Mouse (Mus musculus) thymus, postnatal 10 days (tissue): ENCODE results near the gene Cacna2d3.

Experiments used
- DNase-seq, 2 experiments: peaks; one replicate each; pipeline ENCODE4 v3.0.0; 2021; ENCODE audit warnings: low spot score in 2 of 2

Cacna2d3 gene

DNA sequence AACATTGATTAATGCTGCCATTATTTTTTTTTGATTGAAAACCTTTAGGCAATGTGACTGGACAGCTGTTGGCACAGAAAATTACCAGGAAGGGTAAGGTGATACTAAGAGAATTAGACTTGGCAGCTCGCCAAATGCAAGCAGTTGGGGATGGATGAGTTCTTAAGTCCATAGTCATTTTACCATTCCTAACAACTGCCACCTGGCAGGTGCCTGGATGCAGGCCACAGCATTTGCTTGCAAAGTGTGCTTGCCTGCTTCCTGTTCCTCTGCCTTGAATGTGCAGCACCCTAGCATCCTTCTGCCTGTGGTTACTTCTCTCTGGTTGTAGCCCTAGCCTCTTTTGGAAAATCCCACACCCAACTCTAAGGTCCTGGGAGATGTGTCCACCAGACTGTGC lies 236.2 kb downstream of the Cacna2d3 start:
- DNase-seq = no peak

DNA sequence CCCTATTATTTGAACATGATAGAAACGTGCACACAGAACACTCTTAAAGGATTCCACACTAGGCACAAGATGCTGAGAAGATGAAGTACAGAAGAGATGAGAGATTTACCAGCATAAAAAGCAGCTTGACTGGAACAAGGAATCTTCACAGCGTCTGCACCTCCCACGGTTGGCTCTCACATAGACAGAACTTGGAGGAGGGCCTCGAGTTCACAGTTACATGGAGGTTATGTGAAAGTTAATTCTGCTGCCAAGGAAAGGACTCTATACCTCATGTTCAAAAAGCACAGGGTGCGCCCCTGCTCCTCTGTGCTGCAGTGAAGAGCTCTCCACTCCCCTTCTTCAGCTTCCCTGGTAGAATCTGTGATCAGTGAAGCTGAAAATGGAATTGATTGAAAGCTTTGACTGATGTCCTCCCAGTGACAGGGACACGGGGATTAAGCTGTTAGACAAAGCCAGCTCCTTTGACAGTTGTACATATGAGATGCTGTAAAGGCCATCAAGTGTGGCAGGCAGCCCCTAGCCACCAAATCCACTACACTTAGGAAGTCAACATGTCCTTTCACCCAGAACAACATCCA lies 243.2 kb downstream of the Cacna2d3 start:
- DNase-seq = no peak

GRCm38 (mm10) chr14:29464277-29464676 lies 257.4 kb downstream of the Cacna2d3 start:
- no peak for DNase-seq

DNA sequence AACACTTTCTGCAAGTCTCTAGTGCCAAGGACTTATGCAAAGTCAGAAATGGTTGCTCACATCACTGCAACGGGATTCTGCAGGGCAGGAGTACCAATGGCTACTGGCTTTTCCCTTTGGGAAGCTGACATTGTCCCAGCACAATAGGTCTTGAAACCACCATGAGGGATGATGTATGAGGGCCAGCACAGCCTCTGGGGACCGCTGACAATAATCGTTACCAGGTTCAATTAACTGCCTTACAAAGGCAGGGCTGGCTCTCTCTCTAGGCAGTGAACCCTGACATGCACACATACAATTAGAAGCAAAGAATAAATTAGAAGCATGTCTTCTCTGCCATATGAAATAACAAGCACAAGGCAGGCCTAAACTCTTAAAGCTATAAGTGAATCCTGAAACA lies 272.5 kb downstream of the Cacna2d3 start:
- DNase-seq = no peak

GRCm38 (mm10) chr14:29443091-29444026 lies 278.3 kb downstream of the Cacna2d3 start:
- DNase-seq = peak in 1 of 2 experiments; percentile 19

GRCm38 (mm10) chr14:29442476-29442875 lies 279.2 kb downstream of the Cacna2d3 start:
- DNase-seq = no peak

DNA sequence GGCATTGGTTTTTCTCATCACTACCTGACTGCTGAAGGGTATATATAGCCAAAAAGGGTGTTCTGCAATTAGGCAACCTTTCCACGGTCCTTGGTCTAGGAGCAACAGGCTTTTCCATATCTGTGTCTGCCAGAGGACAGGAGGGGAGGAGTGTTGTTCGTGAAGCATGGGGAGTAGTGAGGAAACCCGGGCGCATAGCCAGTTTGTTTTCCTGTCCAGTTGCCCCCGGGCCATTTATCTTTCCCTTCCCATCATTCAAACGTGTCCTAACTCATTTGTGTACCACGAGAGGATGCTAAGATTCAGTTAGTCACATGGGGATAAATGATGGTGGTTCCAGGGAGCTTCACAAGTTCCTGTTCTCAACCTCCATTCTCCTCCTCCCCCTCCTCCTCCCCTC lies 283.0 kb downstream of the Cacna2d3 start:
- no peak for DNase-seq

DNA sequence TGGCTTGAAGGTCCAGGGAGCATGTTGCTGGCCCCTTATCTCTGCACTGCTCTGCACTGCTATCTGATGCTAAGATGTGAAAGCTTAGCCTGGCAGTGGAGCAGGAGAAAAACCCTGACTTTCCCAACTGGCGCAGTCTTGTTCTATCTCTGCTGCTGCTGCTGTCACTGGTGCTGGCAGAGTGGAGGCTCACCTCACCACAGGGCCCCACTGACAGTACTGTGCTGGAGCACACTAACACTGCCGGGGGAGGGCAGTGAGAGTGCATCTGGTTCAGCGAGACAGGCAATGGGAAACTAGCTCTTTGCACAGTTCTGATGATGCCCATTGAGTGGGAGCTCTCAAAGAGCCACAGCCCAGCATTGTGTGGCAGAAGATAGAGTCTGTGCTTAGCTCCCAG lies 283.4 kb downstream of the Cacna2d3 start:
- no peak for DNase-seq

DNA sequence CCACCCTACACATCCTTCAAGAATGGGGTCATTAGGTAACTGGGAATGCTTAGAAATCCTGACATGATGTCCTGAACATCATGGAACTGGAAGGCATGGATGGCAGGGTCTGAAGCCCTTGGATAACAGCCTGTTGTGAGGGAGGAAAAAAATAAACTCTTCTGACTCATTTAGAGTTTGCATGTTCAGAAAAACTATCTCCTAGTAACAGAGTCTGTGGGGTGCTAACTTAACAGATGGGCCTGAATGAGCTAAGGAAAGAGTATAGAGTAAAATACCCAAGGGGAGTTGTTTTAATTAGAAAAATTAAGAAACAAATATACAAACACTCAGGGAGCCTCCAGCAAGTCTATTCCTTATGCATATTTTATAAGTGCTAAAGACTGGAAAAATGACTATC lies 286.5 kb downstream of the Cacna2d3 start:
- DNase-seq = no peak

DNA sequence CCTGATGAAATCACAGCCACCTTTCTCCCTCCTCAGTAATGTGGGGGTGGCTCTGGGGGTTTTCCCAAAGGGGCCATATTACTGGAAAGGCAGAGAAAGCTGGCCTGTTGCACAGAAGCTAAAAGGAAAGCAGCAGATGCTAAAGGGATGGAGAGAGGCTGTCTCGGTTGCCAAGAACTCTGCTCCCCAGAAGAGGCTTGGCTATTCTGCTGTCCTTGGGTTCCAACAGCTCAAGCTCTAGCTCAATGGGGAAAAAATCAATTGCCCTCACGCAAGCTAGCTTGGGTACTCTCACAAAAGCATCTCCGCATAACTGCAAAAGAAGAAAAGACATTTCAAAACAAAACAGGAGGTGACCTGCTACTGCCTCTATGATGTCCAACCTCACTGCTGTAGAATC lies 287.9 kb downstream of the Cacna2d3 start:
- no peak for DNase-seq

GRCm38 (mm10) chr14:29433076-29433714 lies 288.5 kb downstream of the Cacna2d3 start:
- no peak for DNase-seq

- no peak for DNase-seq
These were observed 291.9 kb downstream of the Cacna2d3 start for GRCm38 (mm10) chr14:29429788-29430187.

DNA sequence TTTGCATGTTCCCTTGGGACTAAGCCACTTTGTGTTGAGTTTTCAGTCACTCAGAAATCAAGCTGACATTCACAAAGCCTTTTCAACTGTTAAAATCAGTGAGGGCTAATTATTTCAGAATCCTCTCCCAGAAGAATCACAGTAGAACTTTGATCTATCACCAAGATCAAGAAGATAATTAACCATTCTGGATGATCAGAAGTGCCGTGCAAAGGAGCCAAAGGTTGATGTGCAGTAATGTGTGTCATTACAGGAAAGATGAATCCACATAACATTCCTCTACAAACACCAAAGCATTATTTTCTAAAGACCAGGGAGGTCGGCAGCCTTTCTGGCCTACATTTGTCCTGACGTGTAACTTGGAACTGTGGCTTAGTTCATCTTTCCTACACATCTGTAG lies 296.0 kb downstream of the Cacna2d3 start:
- no peak for DNase-seq

DNA sequence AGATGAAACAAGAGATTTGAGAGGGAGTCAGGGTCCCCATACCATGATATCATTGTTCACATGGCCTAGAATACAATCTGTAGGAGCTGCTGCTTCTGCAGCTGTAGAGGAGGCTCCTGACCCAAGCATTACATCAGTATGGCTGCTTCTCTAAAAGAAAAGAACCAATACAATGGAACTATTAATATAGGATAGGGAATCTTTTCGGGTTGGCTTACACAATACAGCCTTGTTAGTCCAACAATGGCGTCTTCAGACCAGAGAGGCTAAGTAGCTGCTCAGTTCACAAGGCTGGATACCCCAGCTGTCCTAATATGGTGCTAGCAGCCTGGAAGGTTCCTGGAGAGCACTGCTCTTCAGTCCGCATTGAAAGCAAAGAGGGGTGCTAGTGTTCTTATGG lies 296.5 kb downstream of the Cacna2d3 start:
- no peak for DNase-seq

DNA sequence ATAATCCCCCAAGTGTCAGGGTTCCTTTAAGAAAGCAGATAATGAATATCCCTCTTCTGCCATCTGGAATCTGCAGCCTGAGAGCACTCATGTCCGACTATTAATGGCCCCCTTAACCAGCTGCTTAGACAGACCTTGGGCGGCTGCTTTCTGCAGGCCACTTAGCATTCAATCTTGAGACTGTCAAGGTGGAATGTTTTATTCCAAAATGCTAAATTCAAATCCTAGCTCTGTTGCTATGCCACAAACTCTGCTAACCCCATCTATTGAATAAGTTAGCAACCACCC lies 315.8 kb downstream of the Cacna2d3 start:
- DNase-seq = no peak

GRCm38 (mm10) chr14:29405125-29405877 lies 316.4 kb downstream of the Cacna2d3 start:
- no peak for DNase-seq

DNA sequence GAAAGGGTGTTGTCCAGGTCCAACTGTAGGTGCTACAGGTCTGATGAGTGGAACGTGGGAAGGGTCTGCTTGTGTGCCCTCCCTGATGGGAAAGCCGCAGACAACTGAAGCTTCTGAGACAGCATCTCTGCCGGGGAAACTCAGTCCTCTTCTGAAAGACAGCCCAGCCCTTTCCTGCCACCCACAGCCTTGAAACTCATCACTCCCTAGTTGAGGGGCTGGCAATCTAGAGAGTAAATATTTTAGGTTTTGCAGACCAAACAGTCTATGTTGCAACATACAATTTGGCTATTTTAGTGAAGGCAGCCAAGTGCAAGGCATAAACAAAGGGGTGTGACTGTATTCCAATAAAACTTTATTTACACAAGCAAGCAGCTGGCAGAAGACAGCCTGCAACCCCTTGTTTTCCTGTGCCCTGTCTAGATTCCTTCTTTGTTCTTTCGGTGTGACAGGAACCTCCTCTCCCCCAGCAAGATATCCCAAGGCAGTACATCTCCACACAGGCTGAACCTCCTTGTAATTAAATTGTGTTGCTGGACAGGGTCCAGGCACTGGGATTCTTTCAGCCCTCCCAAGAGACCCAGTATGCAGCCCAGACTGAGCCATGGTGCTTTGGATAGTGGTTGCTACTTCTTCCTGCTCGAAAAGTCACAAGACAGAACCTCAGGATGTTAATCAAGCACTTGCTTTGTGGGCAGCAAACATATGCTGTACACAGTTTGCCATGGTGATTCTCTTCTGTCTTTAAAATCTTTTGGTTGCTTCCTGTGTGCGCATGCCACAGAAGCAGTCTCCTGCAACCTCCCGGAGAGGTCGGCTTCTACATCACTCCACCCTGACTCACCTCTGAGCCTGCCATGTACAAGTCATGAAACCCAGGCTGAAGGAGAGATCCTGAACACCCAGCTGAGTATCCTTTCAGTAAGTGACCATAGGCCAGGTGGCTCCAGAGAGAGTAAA lies 317.5 kb downstream of the Cacna2d3 start:
- no peak for DNase-seq

- no peak for DNase-seq
These were observed 319.2 kb downstream of the Cacna2d3 start for GRCm38 (mm10) chr14:29402471-29402870.

DNA sequence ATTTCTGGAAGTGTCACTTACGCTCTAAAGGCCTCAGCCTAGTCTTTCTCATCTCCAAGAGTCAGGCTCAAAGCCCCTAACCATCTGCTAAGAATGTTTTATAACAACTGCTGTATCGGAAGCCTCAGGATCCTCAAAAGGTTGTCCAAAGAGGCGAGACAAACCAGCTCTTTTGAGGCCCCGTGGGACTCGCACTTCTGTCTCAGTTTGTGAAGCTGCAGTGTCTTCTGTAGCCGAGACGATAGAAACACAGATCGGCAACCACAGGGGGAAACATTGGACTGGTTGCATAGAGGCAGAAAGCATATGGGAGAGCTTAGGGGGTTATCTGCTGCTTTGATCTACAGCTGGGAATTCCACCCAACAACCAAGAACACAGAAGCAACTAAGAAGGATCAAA lies 327.9 kb downstream of the Cacna2d3 start:
- no peak for DNase-seq

- DNase-seq = no peak
These were observed 328.8 kb downstream of the Cacna2d3 start for GRCm38 (mm10) chr14:29392851-29393250.

- DNase-seq = no peak
These were observed 330.2 kb downstream of the Cacna2d3 start for GRCm38 (mm10) chr14:29391489-29391888.
